Comparison of ENCODE assay signal across 20 mouse cellular contexts in genomic region chr1:150632506-150632905, GRCm38 (mm10).
DNase-seq lines count a peak whose midpoint lies in the region; ATAC-seq and TF ChIP-seq lines count a peak whose summit lies in the region.
"Had no signal": no experiment of that assay in that cellular context is flagged by ENCODE, and none has a peak within 500 bp of the region (broad histone marks: within the 10 kb centered on the region; RNA-seq: fewer than 3 reads in every experiment).

No protein-coding gene starts in this region.

- WGBS in stomach, postnatal 0 days = 70% methylated on average over 4 of the region's 4 CpGs

- DNase-seq in gastrocnemius, adult 2 months = no peak
- no peak for DNase-seq in gastrocnemius, postnatal 36 days
- DNase-seq in left cerebral cortex, adult 2 months (ENCODE audit: extremely low spot score in 1 of 2, low spot score in 2 of 2) = no peak
- no peak for DNase-seq in left cerebral cortex, adult 11 months (ENCODE audit: low spot score)
- DNase-seq in thymus, postnatal 4 days = peak; percentile 8
- DNase-seq in thymus, postnatal 25 days = no peak
- DNase-seq in stomach, postnatal 0 days (ENCODE audit: low spot score) = no peak
- DNase-seq in gastrocnemius, postnatal 14 days = no peak
- DNase-seq: B cell, adult 2 months; cerebellum, adult 18-20 months; embryo, embryonic 11 days; kidney, adult 11 months; retina, postnatal 1 day; thymus, adult 2 months had no signal

- no peaks in the 10 kb centered on the region for H3K9me3 ChIP-seq in stomach, postnatal 0 days (ENCODE audit: control insufficient read depth, low read length)
- H3K9me3 ChIP-seq: limb, embryonic 13.5 days; neural tube, embryonic 13.5 days had no signal

- no peaks in the 10 kb centered on the region for H3K36me3 ChIP-seq in stomach, postnatal 0 days (ENCODE audit: control insufficient read depth, insufficient read depth, low read length)
- H3K36me3 ChIP-seq: neural tube, embryonic 13.5 days had no signal

- H3K27me3 ChIP-seq in stomach, postnatal 0 days (ENCODE audit: control insufficient read depth, insufficient read depth, low read length) = no peaks in the 10 kb centered on the region
- H3K27me3 ChIP-seq: limb, embryonic 13.5 days; neural tube, embryonic 13.5 days; Patski had no signal

- TF ChIP-seq CTCF in gastrocnemius, adult 2 months (IDR thresholded peaks at IDR 0.05) = peak; percentile 15; the same call in 1 of the 2 replicates
- TF ChIP-seq CTCF in left cerebral cortex, adult 2 months (IDR thresholded peaks at IDR 0.05) = peak; percentile 7; the same call in 1 of the 2 replicates
- peak; percentile 51 for TF ChIP-seq CTCF in stomach, postnatal 0 days (IDR thresholded peaks at IDR 0.05; ENCODE audit: low read depth)

- intact Hi-C loops in gastrocnemius, adult 2 months (cut with DNase I) = no loop called here
- intact Hi-C loops in gastrocnemius, postnatal 36 days (cut with DNase I) = no loop called here
- intact Hi-C loops in left cerebral cortex, adult 2 months (cut with DNase I) = no loop called here
- intact Hi-C loops in gastrocnemius, postnatal 14 days (cut with DNase I; ENCODE audit: low total_unique reads) = no loop called here

- H3K4me3 ChIP-seq in gastrocnemius, adult 2 months = no peak overlapping the region
- H3K4me3 ChIP-seq in left cerebral cortex, adult 2 months = no peak overlapping the region
- no peak overlapping the region for H3K4me3 ChIP-seq in stomach, postnatal 0 days (ENCODE audit: low read depth, low read length)
- H3K4me3 ChIP-seq: erythroblast, embryonic 14.5 days; limb, embryonic 13.5 days; neural tube, embryonic 13.5 days had no signal

- ATAC-seq in stomach, postnatal 0 days (ENCODE audit: low FRiP score, low TSS enrichment) = no peak
- ATAC-seq: midbrain, embryonic 16.5 days; Patski had no signal

- H3K9ac ChIP-seq in stomach, postnatal 0 days (ENCODE audit: low read length) = no peak overlapping the region
- H3K9ac ChIP-seq: limb, embryonic 13.5 days; neural tube, embryonic 13.5 days had no signal

- H3K4me2 ChIP-seq in stomach, postnatal 0 days (replicated peaks; ENCODE audit: low read depth) = no peak overlapping the region
- H3K4me2 ChIP-seq: limb, embryonic 13.5 days; neural tube, embryonic 13.5 days had no signal

- TF ChIP-seq EP300 in stomach, postnatal 0 days (optimal IDR thresholded peaks at IDR 0.05) = no peak

- no peak overlapping the region for H3K27ac ChIP-seq in gastrocnemius, adult 2 months
- H3K27ac ChIP-seq in left cerebral cortex, adult 2 months = no peak overlapping the region
- H3K27ac ChIP-seq in stomach, postnatal 0 days (replicated peaks) = no peak overlapping the region
- H3K27ac ChIP-seq: limb, embryonic 13.5 days; macrophage; neural tube, embryonic 13.5 days had no signal

- H3K4me1 ChIP-seq in stomach, postnatal 0 days (replicated peaks; ENCODE audit: control insufficient read depth, insufficient read depth) = no peaks in the 10 kb centered on the region
- H3K4me1 ChIP-seq: neural tube, embryonic 13.5 days had no signal
